Mouse (Mus musculus): ENCODE measurements at regions not wholly inside any gene's neighbourhood (a gene's known extent, or its start where the extent isn't known, plus 50 kb on each side); places are given as distances from the start of the nearest gene placed in this dataset. TPM values are rescaled to one million over a fixed set of nuclear protein-coding genes. Genes with fewer than 3 reads are reported as not detected.

DNA sequence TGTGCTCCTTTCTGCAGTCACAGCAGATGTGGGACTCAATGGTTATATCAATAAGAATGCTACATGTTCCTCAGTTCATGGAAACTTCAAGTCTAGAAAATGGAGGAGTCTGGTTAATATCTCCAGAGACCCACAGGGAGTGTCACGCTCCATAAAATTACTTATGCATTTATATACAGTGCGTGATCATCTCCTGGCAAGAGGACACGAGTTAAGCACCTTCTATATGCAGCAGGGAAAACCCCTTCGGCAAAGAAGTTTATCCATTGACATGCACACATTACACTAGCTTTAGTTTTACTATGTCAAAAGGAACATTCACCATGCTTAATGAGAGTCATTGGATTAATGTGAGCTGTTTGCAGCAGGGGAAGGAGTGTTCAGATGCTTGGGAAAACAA is 538.6 kb downstream of the Ppargc1a start:
- Histone ChIP-seq H3K9me3 (no peaks in the 10 kb centered on the region), H3K27ac (no peak overlapping the region), H3K4me2 (no peak overlapping the region), H3K4me3 (no peak overlapping the region), H3K36me3 (replicated peaks) (no peaks in the 10 kb centered on the region), H3K9ac (no peak overlapping the region), H3K4me1 (no peaks in the 10 kb centered on the region), H3K27me3 (replicated peaks) (no peaks in the 10 kb centered on the region)
- WGBS = 89% methylated on average over 4 of the region's 4 CpGs
- no peak for ATAC-seq (replicated peaks)

GRCm38 (mm10) chr5:50990822-50991537 is 576.5 kb downstream of the Ppargc1a start:
- Histone ChIP-seq H3K27me3 (replicated peaks) (no peaks in the 10 kb centered on the region), H3K27ac (no peak overlapping the region), H3K4me1 (no peaks in the 10 kb centered on the region), H3K4me2 (no peak overlapping the region), H3K4me3 (no peak overlapping the region), H3K9ac (no peak overlapping the region), H3K36me3 (replicated peaks) (no peaks in the 10 kb centered on the region), H3K9me3 (no peaks in the 10 kb centered on the region)
- 95% methylated on average over 2 of the region's 2 CpGs for WGBS
- no peak for ATAC-seq (replicated peaks)

Small RNAs in the stretch of these regions (microRNA-seq; reads per million reads assigned to microRNA genes)
- not detected for gene Gm44377

Data from midbrain, embryonic 15.5 days (tissue).